Comparison of ENCODE assay signal across 8 mouse cellular contexts in genomic region chr4:48225173-48225572, GRCm38 (mm10). TPM values are rescaled to one million over a fixed set of nuclear protein-coding genes. Genes with fewer than 3 reads are reported as not detected.
DNase-seq lines count a peak whose midpoint lies in the region; ATAC-seq and TF ChIP-seq lines count a peak whose summit lies in the region.

No protein-coding gene starts in this region.

- DNase-seq in adrenal gland, postnatal 14 days = peak; percentile 86
- DNase-seq in embryonic facial prominence, embryonic 10.5 days (ENCODE audit: low spot score) = peak; percentile 53
- peak; percentile 78 to 88 for DNase-seq in heart, postnatal 10 days
- peak; percentile 25 to 55 for DNase-seq in layer of hippocampus, adult 18-20 months (ENCODE audit: low spot score in 2 of 2)
- peak; percentile 39 for DNase-seq in ovary, postnatal 36 days (ENCODE audit: low spot score)
- peak; percentile 43 for DNase-seq in thymus, postnatal 4 days

- no peaks in the 10 kb centered on the region for H3K36me3 ChIP-seq in E14TG2a.4 (ENCODE audit: insufficient read depth, low read length)
- H3K36me3 ChIP-seq in embryonic facial prominence, embryonic 10.5 days (replicated peaks) = no peaks in the 10 kb centered on the region
- H3K36me3 ChIP-seq in lung, embryonic 15.5 days = no peaks in the 10 kb centered on the region

- peaks cover 31% of the 10 kb centered on the region for H3K4me1 ChIP-seq in E14TG2a.4 (replicated peaks; ENCODE audit: low read depth, low read length)
- no peaks in the 10 kb centered on the region for H3K4me1 ChIP-seq in embryonic facial prominence, embryonic 10.5 days
- no peaks in the 10 kb centered on the region for H3K4me1 ChIP-seq in lung, embryonic 15.5 days

- H3K4me2 ChIP-seq in lung, embryonic 15.5 days = no peak overlapping the region

- no peak overlapping the region for H3K27ac ChIP-seq in embryonic facial prominence, embryonic 10.5 days (replicated peaks)
- H3K27ac ChIP-seq in lung, embryonic 15.5 days = no peak overlapping the region

- no peak overlapping the region for H3K9ac ChIP-seq in lung, embryonic 15.5 days

- no peaks in the 10 kb centered on the region for H3K27me3 ChIP-seq in E14TG2a.4 (ENCODE audit: insufficient read depth, low read length)
- H3K27me3 ChIP-seq in embryonic facial prominence, embryonic 10.5 days (replicated peaks; ENCODE audit: low read depth, poor library complexity, severe bottlenecking) = no peaks in the 10 kb centered on the region
- H3K27me3 ChIP-seq in lung, embryonic 15.5 days = no peaks in the 10 kb centered on the region

- peak; percentile 46; the same call in 1 of the 2 replicates for ATAC-seq in lung, embryonic 15.5 days (ENCODE audit: borderline replicate concordance, extremely low read depth, low FRiP score, low TSS enrichment)

- intact Hi-C loops in heart, postnatal 10 days (cut with DNase I) = loop anchor here (1.0 to 5.0 kb wide), 2 partner anchors 156 to 703 kb away; no protein-coding TSS in a partner anchor

- H3K9me3 ChIP-seq in E14TG2a.4 (ENCODE audit: low read length) = no peaks in the 10 kb centered on the region
- no peaks in the 10 kb centered on the region for H3K9me3 ChIP-seq in embryonic facial prominence, embryonic 10.5 days
- no peaks in the 10 kb centered on the region for H3K9me3 ChIP-seq in lung, embryonic 15.5 days

- peak; percentile 72 for TF ChIP-seq CTCF in E14TG2a.4 (conservative IDR thresholded peaks at IDR 0.05; ENCODE audit: low read length)

- WGBS in embryonic facial prominence, embryonic 10.5 days = 16% methylated on average over 2 of the region's 2 CpGs
- WGBS in lung, embryonic 15.5 days = 19% methylated on average over 2 of the region's 2 CpGs

- no peak overlapping the region for H3K4me3 ChIP-seq in E14TG2a.4 (replicated peaks; ENCODE audit: low read length)
- H3K4me3 ChIP-seq in embryonic facial prominence, embryonic 10.5 days = no peak overlapping the region
- H3K4me3 ChIP-seq in lung, embryonic 15.5 days = no peak overlapping the region

RNA-seq across cellular contexts. Expression of gene Erp44, which starts 54.2 kb away (rescaled TPM):
- total RNA-seq in adrenal gland, postnatal 14 days (2021) = 60.0 and 63.1 TPM in 2 replicates
- polyA plus RNA-seq in embryonic facial prominence, embryonic 10.5 days (2016; fragmentation: Nextera tagmentation; extraction: Ambion mirVana) = 57.1 and 60.5 TPM in 2 replicates
- 10 to 100 TPM; 30.3 to 35.1 TPM for total RNA-seq in heart, postnatal 10 days (2021)
- 10 to 100 TPM; 36.7 to 38.8 TPM for total RNA-seq in layer of hippocampus, adult 18-20 months (2021)
- polyA plus RNA-seq in lung, embryonic 15.5 days (2015; fragmentation: Nextera tagmentation; extraction: Ambion mirVana) = 89.5 and 91.5 TPM in 2 replicates

RNA-seq across cellular contexts. Expression of gene Invs, which starts 54.4 kb away (rescaled TPM):
- 8.3 and 11.2 TPM in 2 replicates for total RNA-seq in adrenal gland, postnatal 14 days (2021)
- 9.8 and 10.2 TPM in 2 replicates for polyA plus RNA-seq in embryonic facial prominence, embryonic 10.5 days (2016; fragmentation: Nextera tagmentation; extraction: Ambion mirVana)
- 1 to 10 TPM; 3.7 to 5.2 TPM for total RNA-seq in heart, postnatal 10 days (2021)
- total RNA-seq in layer of hippocampus, adult 18-20 months (2021) = 10 to 100 TPM; 12.9 to 13.2 TPM
- 10.4 and 10.8 TPM in 2 replicates for polyA plus RNA-seq in lung, embryonic 15.5 days (2015; fragmentation: Nextera tagmentation; extraction: Ambion mirVana)
